In the genomic region with DNA sequence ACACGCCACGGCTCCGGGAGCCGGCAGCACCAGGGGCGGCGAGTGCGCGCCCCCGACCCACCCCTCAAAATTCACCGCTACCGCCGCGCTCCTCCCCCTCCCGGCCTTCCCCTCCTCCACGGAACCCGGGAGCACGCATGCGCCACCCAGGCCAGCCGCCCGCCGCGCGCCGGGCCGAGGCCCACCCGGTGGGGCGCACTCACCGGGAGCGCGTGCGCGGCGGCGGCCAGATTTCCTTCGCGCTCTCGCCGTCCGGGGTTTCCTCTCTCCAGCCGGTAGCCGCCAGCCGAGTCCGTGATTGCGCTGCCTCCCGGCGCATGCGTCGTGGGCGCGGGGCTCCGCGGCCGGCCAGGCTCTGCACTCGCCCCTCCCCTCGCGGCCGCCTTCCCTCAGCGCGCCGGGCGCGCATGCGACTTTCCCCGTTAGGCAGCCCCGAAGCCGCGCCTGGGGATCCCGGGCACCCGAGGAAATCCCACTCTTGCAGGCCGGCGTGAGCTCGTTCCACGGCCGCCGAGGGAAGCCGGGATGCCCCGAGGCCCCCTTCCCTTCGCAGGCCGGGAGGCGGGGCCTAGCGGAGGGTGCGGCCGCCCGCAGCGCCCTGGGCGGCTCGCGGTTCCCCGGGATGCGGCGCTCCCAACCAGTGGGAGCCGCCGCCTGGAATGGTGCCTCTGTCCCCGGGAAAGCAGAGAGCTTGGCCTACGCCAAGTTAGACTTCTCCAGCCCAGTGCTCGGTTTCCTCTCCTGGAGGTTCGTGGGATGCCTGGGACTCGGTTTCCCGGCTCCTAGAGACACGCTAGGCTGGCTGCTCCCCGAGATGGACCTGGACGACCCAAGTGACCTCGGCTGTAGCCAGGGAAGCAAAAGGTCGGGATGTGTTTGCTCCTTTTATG, we compare ENCODE assay signal across 8 mouse cellular contexts. TPM values are rescaled to one million over a fixed set of nuclear protein-coding genes. Genes with fewer than 3 reads are reported as not detected.
DNase-seq lines count a peak whose midpoint lies in the region; ATAC-seq and TF ChIP-seq lines count a peak whose summit lies in the region.

Gene Clock, minus strand, starts transcription at position 341 of the 890 bp plus-strand sequence.

- peak within 1 kb of the TSS; percentile 53 for H3K27ac ChIP-seq in cerebellum, adult 2 months (ENCODE audit: insufficient read depth, low read length)
- H3K27ac ChIP-seq in hindbrain, embryonic 10.5 days: peak within 1 kb of the TSS; percentile 98
- H3K27ac ChIP-seq in lung, postnatal 0 days (ENCODE audit: low read length): peak within 1 kb of the TSS; percentile 98

- TF ChIP-seq POLR2A in cerebellum, adult 2 months (IDR thresholded peaks at IDR 0.05; ENCODE audit: borderline replicate concordance, insufficient read depth, low read length): peak; percentile 51; the same call in 1 of the 2 replicates

- no peak for TF ChIP-seq CTCF in cerebellum, adult 2 months (IDR thresholded peaks at IDR 0.05; ENCODE audit: borderline replicate concordance, insufficient read depth, low read depth, low read length)
- TF ChIP-seq CTCF in lung, postnatal 0 days (IDR thresholded peaks at IDR 0.05): no peak

- H3K4me3 ChIP-seq in cerebellum, adult 2 months (replicated peaks; ENCODE audit: insufficient read depth, low read depth, low read length): peak within 1 kb of the TSS; percentile 85
- peak within 1 kb of the TSS; percentile 99 for H3K4me3 ChIP-seq in hindbrain, embryonic 10.5 days
- H3K4me3 ChIP-seq in lung, postnatal 0 days (ENCODE audit: low read depth, low read length): peak within 1 kb of the TSS; percentile 97

- H3K9ac ChIP-seq in lung, postnatal 0 days (replicated peaks; ENCODE audit: low read depth): peak within 1 kb of the TSS; percentile 96

- H3K36me3 ChIP-seq in hindbrain, embryonic 10.5 days: no peaks in the 10 kb centered on the region
- no peaks in the 10 kb centered on the region for H3K36me3 ChIP-seq in lung, postnatal 0 days (ENCODE audit: insufficient read depth, low read length)

- no peak for TF ChIP-seq EP300 in lung, postnatal 0 days (IDR thresholded peaks at IDR 0.05)

- WGBS in cerebellum, adult 2 months: 1% methylated on average over 99 of the region's 104 CpGs
- WGBS in hindbrain, embryonic 10.5 days: under 1% methylated on average over 101 of the region's 104 CpGs
- 2% methylated on average over 74 of the region's 104 CpGs for WGBS in lung, postnatal 0 days

- peaks cover 2% of the 10 kb centered on the region; the same call in 1 of the 2 replicates for H3K4me1 ChIP-seq in cerebellum, adult 2 months (ENCODE audit: control insufficient read depth, insufficient read depth, low read length)
- peaks cover 30% of the 10 kb centered on the region for H3K4me1 ChIP-seq in hindbrain, embryonic 10.5 days (replicated peaks)
- no peaks in the 10 kb centered on the region for H3K4me1 ChIP-seq in lung, postnatal 0 days (ENCODE audit: insufficient read depth, low read depth, low read length)

- H3K27me3 ChIP-seq in cerebellum, adult 2 months (ENCODE audit: control insufficient read depth, insufficient read depth, low read length): no peaks in the 10 kb centered on the region
- H3K27me3 ChIP-seq in hindbrain, embryonic 10.5 days (ENCODE audit: insufficient read depth, poor library complexity, severe bottlenecking): no peaks in the 10 kb centered on the region
- no peaks in the 10 kb centered on the region for H3K27me3 ChIP-seq in lung, postnatal 0 days (replicated peaks; ENCODE audit: insufficient read depth, low read length)

- no peaks in the 10 kb centered on the region for H3K9me3 ChIP-seq in hindbrain, embryonic 10.5 days
- H3K9me3 ChIP-seq in lung, postnatal 0 days (ENCODE audit: low read length): no peaks in the 10 kb centered on the region

- DNase-seq in MN1 (ENCODE audit: low spot score): peak; percentile 88
- peak; percentile 92 to 95 for DNase-seq in cerebellum, adult 2 months
- DNase-seq in frontal cortex, adult 2 months (ENCODE audit: extremely low spot score in 1 of 2, low spot score in 1 of 2): peak; percentile 77 to 89
- peak; percentile 89 for DNase-seq in hindbrain, embryonic 10.5 days (ENCODE audit: low spot score)
- DNase-seq in layer of hippocampus, postnatal 10 days (ENCODE audit: low spot score in 2 of 2): peak; percentile 92 to 95
- peak; percentile 95 for DNase-seq in lung, postnatal 0 days (ENCODE audit: low spot score)
- peak; percentile 79 for DNase-seq in ovary, postnatal 10 days (ENCODE audit: low spot score)
- DNase-seq in thymus, postnatal 0 days (ENCODE audit: low spot score): peak; percentile 77

- H3K4me2 ChIP-seq in lung, postnatal 0 days (replicated peaks; ENCODE audit: low read depth, low read length): peak within 1 kb of the TSS; percentile 68

- ATAC-seq in lung, postnatal 0 days: peak; percentile 86

RNA-seq across cellular contexts. Expression of gene Clock, which starts in this region (rescaled TPM):
- 25.3 and 27.1 TPM in 2 replicates for polyA plus RNA-seq in cerebellum, adult 2 months (2012; rRNA removed)
- polyA plus RNA-seq in frontal cortex, adult 2 months (2012; rRNA removed): 21.7 and 24.0 TPM in 2 replicates
- 10.4 and 11.4 TPM in 2 replicates for polyA plus RNA-seq in hindbrain, embryonic 10.5 days (2016; fragmentation: Nextera tagmentation; extraction: Ambion mirVana)
- total RNA-seq in layer of hippocampus, postnatal 10 days (2021): 10 to 100 TPM; 41.1 to 43.3 TPM
- polyA plus RNA-seq in lung, postnatal 0 days (2015; fragmentation: Nextera tagmentation; extraction: Ambion mirVana): 11.4 and 11.5 TPM in 2 replicates
- polyA plus RNA-seq in thymus, postnatal 0 days (2015; fragmentation: Nextera tagmentation; extraction: Ambion mirVana): 3.7 and 5.6 TPM in 2 replicates

Comparison
In these comparisons a context has a peak if more than half of its experiments do, and no peak if none do; other contexts are left out.
1. Peak in every context shown above with its lines: DNase-seq, ATAC-seq, H3K4me3 ChIP-seq and H3K27ac ChIP-seq.